12 mouse cellular contexts compared by ENCODE assay signal in genomic region chrX:53676943-53677342, GRCm38 (mm10). TPM values are rescaled to one million over a fixed set of nuclear protein-coding genes. Genes with fewer than 3 reads are reported as not detected.
DNase-seq lines count a peak whose midpoint lies in the region; ATAC-seq and TF ChIP-seq lines count a peak whose summit lies in the region.
"Not testable (repeated sequence)": the region's sequence is repeated elsewhere in the genome, so short reads cannot be mapped to it uniquely, and the experiment has no call there.
"Had no signal": no experiment of that assay in that cellular context is flagged by ENCODE, and none has a peak within 500 bp of the region (broad histone marks: within the 10 kb centered on the region; RNA-seq: fewer than 3 reads in every experiment).

No protein-coding gene starts in this region.

- not testable (repeated sequence) for H3K4me2 ChIP-seq in intestine, postnatal 0 days (replicated peaks; ENCODE audit: low read depth)

- not testable (repeated sequence) for H3K9ac ChIP-seq in intestine, postnatal 0 days (ENCODE audit: low read depth, low read length)

- H3K9me3 ChIP-seq in intestine, postnatal 0 days (ENCODE audit: control insufficient read depth) = not testable (repeated sequence)

- WGBS in intestine, postnatal 0 days = 38% methylated on average over 2 of the region's 2 CpGs

- not testable (repeated sequence) for ATAC-seq in intestine, postnatal 0 days

- H3K36me3 ChIP-seq in intestine, postnatal 0 days (ENCODE audit: control insufficient read depth, insufficient read depth) = not testable (repeated sequence)

- H3K4me1 ChIP-seq in intestine, postnatal 0 days (replicated peaks; ENCODE audit: control insufficient read depth, insufficient read depth, low read length) = not testable (repeated sequence)

- H3K27ac ChIP-seq in intestine, postnatal 0 days (ENCODE audit: low read depth, low read length) = not testable (repeated sequence)

- H3K4me3 ChIP-seq in intestine, postnatal 0 days (ENCODE audit: low read depth, low read length) = not testable (repeated sequence)

- H3K27me3 ChIP-seq in intestine, postnatal 0 days (replicated peaks; ENCODE audit: control insufficient read depth, insufficient read depth, low read length) = not testable (repeated sequence)

- TF ChIP-seq CTCF in intestine, postnatal 0 days (IDR thresholded peaks at IDR 0.05; ENCODE audit: low read depth) = peak; percentile 62

- DNase-seq in T-cell, adult 2 months (ENCODE audit: low spot score) = peak; percentile 66
- peak; percentile 72 to 86 for DNase-seq in cerebellum, postnatal 25 days
- peak; percentile 15 to 38 for DNase-seq in gastrocnemius, adult 8-10 months (ENCODE audit: low spot score in 2 of 2)
- DNase-seq in layer of hippocampus, postnatal 14 days (ENCODE audit: low spot score in 2 of 2) = peak; percentile 61 to 76
- peak; percentile 79 for DNase-seq in lung, postnatal 14 days
- peak; percentile 53 for DNase-seq in right cerebral cortex, adult 18-20 months
- DNase-seq in thymus, postnatal 10 days (ENCODE audit: low spot score in 2 of 2) = peak; percentile 29 to 62

RNA-seq across cellular contexts. Expression of gene Rtl8b, which starts 6.7 kb away (rescaled TPM):
- 10 to 100 TPM; 39.2 to 63.2 (median 46.2) TPM for total RNA-seq in gastrocnemius, adult 8-10 months (2022)
- polyA plus RNA-seq in intestine, postnatal 0 days (2015; fragmentation: Nextera tagmentation; extraction: Ambion mirVana) = 38.4 and 39.1 TPM in 2 replicates
- total RNA-seq in layer of hippocampus, postnatal 14 days (2021) = 100 to 1,000 TPM; 184 to 221 TPM
- total RNA-seq: G1E had no signal
- polyA plus RNA-seq: G1E had no signal

RNA-seq across cellular contexts. Expression of gene Rtl8a, which starts 33.5 kb away (rescaled TPM):
- total RNA-seq in gastrocnemius, adult 8-10 months (2022) = 10 to 100 TPM; 51.2 to 67.1 (median 55.0) TPM
- polyA plus RNA-seq in intestine, postnatal 0 days (2015; fragmentation: Nextera tagmentation; extraction: Ambion mirVana) = 45.6 and 46.0 TPM in 2 replicates
- 100 to 1,000 TPM; 205 to 293 TPM for total RNA-seq in layer of hippocampus, postnatal 14 days (2021)
- total RNA-seq: G1E had no signal
- polyA plus RNA-seq: G1E had no signal

RNA-seq across cellular contexts. Expression of gene 4930502E18Rik, which starts 47.7 kb away (rescaled TPM):
- not detected for total RNA-seq in gastrocnemius, adult 8-10 months (2022)
- 0.13 and 0.26 TPM in 2 replicates for polyA plus RNA-seq in intestine, postnatal 0 days (2015; fragmentation: Nextera tagmentation; extraction: Ambion mirVana)
- under 1 TPM in 1 of 2 experiments, not detected in 1; 0.23 TPM for total RNA-seq in layer of hippocampus, postnatal 14 days (2021)
- total RNA-seq: G1E; heart, postnatal 25 days had no signal
- polyA plus RNA-seq: erythroblast, embryonic 14.5 days; G1E; spleen, adult 2 months had no signal

Comparison
In these comparisons a context has a peak if more than half of its experiments do, and no peak if none do; other contexts are left out.
1. DNase-seq: peak in every context shown above with its lines; median percentile 79 in cerebellum, postnatal 25 days; 79 in lung, postnatal 14 days; 68 in layer of hippocampus, postnatal 14 days; 66 in T-cell, adult 2 months; 53 in right cerebral cortex, adult 18-20 months; 46 in thymus, postnatal 10 days; 26 in gastrocnemius, adult 8-10 months.